Mouse (Mus musculus) hindbrain, embryonic 12.5 days (tissue): Measurements from ENCODE around the gene Mrpl49. TPM values are rescaled to one million over a fixed set of nuclear protein-coding genes. Genes with fewer than 3 reads are reported as not detected.

Source experiments
- ATAC-seq: fragments of 200-750 bp; cut with Nextera tagmentation; 2 replicates; pipeline ENCODE4 v1.8.0; 2017; ENCODE audit warnings: moderate TSS enrichment; ENCODE audit not compliant: low FRiP score
- H3K27ac ChIP-seq: fragments of 300-500 bp; sonication (generic); 2 replicates; pipeline ENCODE4 v1.5.1; 2016; ENCODE audit warnings: mild to moderate bottlenecking
- H3K27me3 ChIP-seq: fragments of 300-500 bp; sonication (generic); 2 replicates; pipeline ENCODE4 v1.6.1; 2016; ENCODE audit warnings: mild to moderate bottlenecking
- H3K36me3 ChIP-seq: fragments of 300-500 bp; sonication (generic); 2 replicates; pipeline ENCODE4 v1.6.1; 2016; ENCODE audit warnings: mild to moderate bottlenecking
- H3K4me1 ChIP-seq: fragments of 300-500 bp; sonication (generic); 2 replicates; pipeline ENCODE4 v1.6.1; 2016
- H3K4me2 ChIP-seq: fragments of 300-500 bp; sonication (generic); replicated peaks from 2 replicates; pipeline ENCODE4 v1.6.1; 2016; ENCODE audit warnings: mild to moderate bottlenecking
- H3K4me3 ChIP-seq: fragments of 300-500 bp; sonication (generic); 2 replicates; pipeline ENCODE4 v1.5.1; 2016; ENCODE audit warnings: mild to moderate bottlenecking
- H3K9ac ChIP-seq: fragments of 300-500 bp; sonication (generic); 2 replicates; pipeline ENCODE4 v1.6.1; 2016; ENCODE audit warnings: mild to moderate bottlenecking, moderate library complexity
- H3K9me3 ChIP-seq: fragments of 300-500 bp; sonication (generic); replicated peaks from 2 replicates; pipeline ENCODE4 v1.6.1; 2016; ENCODE audit warnings: mild to moderate bottlenecking
- WGBS: fragments of 180-500 bp; shearing (Covaris S2); methylation state at CpG from one replicate; pipeline ENCODE4 v1.1.7; 2016; 5-methylcytosine and 5-hydroxymethylcytosine counted together
- polyA plus RNA-seq: library from polyadenylated mRNA; unstranded; fragments of >200 nt; fragmentation: Nextera tagmentation; extraction: Ambion mirVana; gene quantifications from 2 replicates; pipeline ENCODE4 v1.2.1, GENCODE M21; 2016

The Mrpl49 gene
- polyA plus RNA-seq, 1 experiment from 2014 or later = 67.5 TPM

GRCm38 (mm10) chr19:6079983-6080480 is 22.4 kb upstream of the Mrpl49 start, which contains the start of gene Tmem262:
Gene Tmem262 (plus strand): TSS chr19:6080033.
- Histone ChIP-seq H3K36me3 (peaks cover 29% of the 10 kb centered on the region), H3K4me3 (no peak within 1 kb of the TSS), H3K4me1 (peaks cover 33% of the 10 kb centered on the region), H3K9me3 (no peaks in the 10 kb centered on the region), H3K27ac (no peak within 1 kb of the TSS), H3K9ac (no peak within 1 kb of the TSS; the same call in 1 of the 2 replicates), H3K27me3 (no peaks in the 10 kb centered on the region), H3K4me2 (no peak within 1 kb of the TSS)
- 93% methylated on average over 12 of the region's 12 CpGs for WGBS
- ATAC-seq = no peak

GRCm38 (mm10) chr19:6076564-6077393 is 19.2 kb upstream of the Mrpl49 start, which contains the start of gene Vps51:
Gene Vps51 (minus strand): TSS chr19:6077231.
- Histone ChIP-seq H3K4me3 (peak within 1 kb of the TSS; percentile 72), H3K9me3 (no peaks in the 10 kb centered on the region), H3K27ac (peak within 1 kb of the TSS; percentile 88), H3K36me3 (peaks cover 36% of the 10 kb centered on the region), H3K4me1 (peaks cover 22% of the 10 kb centered on the region), H3K9ac (peak within 1 kb of the TSS; percentile 74), H3K27me3 (no peaks in the 10 kb centered on the region), H3K4me2 (peak within 1 kb of the TSS; percentile 87)
- 1% methylated on average over 33 of the region's 33 CpGs for WGBS
- peak; percentile 87 for ATAC-seq

GRCm38 (mm10) chr19:6073889-6074288 is 16.3 kb upstream of the Mrpl49 start:
- H3K4me2 ChIP-seq = no peak overlapping the region
- no peaks in the 10 kb centered on the region for H3K27me3 ChIP-seq
- no peak overlapping the region for H3K27ac ChIP-seq
- ATAC-seq = no peak
- peaks cover 36% of the 10 kb centered on the region for H3K36me3 ChIP-seq
- peaks cover 22% of the 10 kb centered on the region for H3K4me1 ChIP-seq
- H3K9me3 ChIP-seq = no peaks in the 10 kb centered on the region
- 95% methylated on average over 5 of the region's 5 CpGs for WGBS
- no peak overlapping the region for H3K9ac ChIP-seq
- H3K4me3 ChIP-seq = no peak overlapping the region

- 95% methylated on average over 19 of the region's 19 CpGs for WGBS
- peaks cover 35% of the 10 kb centered on the region for H3K4me1 ChIP-seq
These were observed 13.7 kb upstream of the Mrpl49 start for GRCm38 (mm10) chr19:6071261-6071660.

GRCm38 (mm10) chr19:6070571-6071250 is 13.1 kb upstream of the Mrpl49 start:
- H3K9ac ChIP-seq = no peak overlapping the region
- H3K4me1 ChIP-seq = peaks cover 35% of the 10 kb centered on the region
- no peak overlapping the region for H3K27ac ChIP-seq
- ATAC-seq = no peak
- H3K4me3 ChIP-seq = no peak overlapping the region
- H3K36me3 ChIP-seq = peaks cover 38% of the 10 kb centered on the region
- H3K27me3 ChIP-seq = no peaks in the 10 kb centered on the region
- no peak overlapping the region for H3K4me2 ChIP-seq
- H3K9me3 ChIP-seq = no peaks in the 10 kb centered on the region
- 88% methylated on average over 31 of the region's 31 CpGs for WGBS

More at GRCm38 (mm10) chr19:6071261-6071660, 13.7 kb upstream of the Mrpl49 start:
- Histone ChIP-seq H3K9me3 (no peaks in the 10 kb centered on the region), H3K27me3 (no peaks in the 10 kb centered on the region), H3K4me3 (no peak overlapping the region), H3K9ac (no peak overlapping the region), H3K27ac (no peak overlapping the region), H3K4me2 (no peak overlapping the region), H3K36me3 (peaks cover 38% of the 10 kb centered on the region)
- ATAC-seq = no peak

GRCm38 (mm10) chr19:6069851-6070250 is 12.3 kb upstream of the Mrpl49 start:
- H3K36me3 ChIP-seq = peaks cover 38% of the 10 kb centered on the region
- WGBS = 94% methylated on average over 10 of the region's 10 CpGs

GRCm38 (mm10) chr19:6068951-6069350 is 11.4 kb upstream of the Mrpl49 start:
- Histone ChIP-seq H3K4me2 (no peak overlapping the region), H3K27me3 (no peaks in the 10 kb centered on the region), H3K9me3 (no peaks in the 10 kb centered on the region), H3K4me3 (no peak overlapping the region), H3K36me3 (peaks cover 31% of the 10 kb centered on the region), H3K27ac (no peak overlapping the region), H3K9ac (no peak overlapping the region), H3K4me1 (peaks cover 28% of the 10 kb centered on the region)
- 85% methylated on average over 4 of the region's 4 CpGs for WGBS
- ATAC-seq = no peak

More at GRCm38 (mm10) chr19:6069851-6070250, 12.3 kb upstream of the Mrpl49 start:
- Histone ChIP-seq H3K9me3 (no peaks in the 10 kb centered on the region), H3K4me1 (peaks cover 28% of the 10 kb centered on the region), H3K4me2 (no peak overlapping the region), H3K9ac (no peak overlapping the region), H3K4me3 (no peak overlapping the region), H3K27ac (no peak overlapping the region), H3K27me3 (no peaks in the 10 kb centered on the region)
- ATAC-seq = no peak

- peak within 1 kb of the TSS; percentile 78 for H3K9ac ChIP-seq
- peak; percentile 91 for ATAC-seq
- 7% methylated on average over 33 of the region's 33 CpGs for WGBS
These were observed 10.3 kb upstream of the Mrpl49 start, which contains the start of gene Tm7sf2 for GRCm38 (mm10) chr19:6067724-6068415. Gene Tm7sf2 (minus strand): TSS chr19:6068373.

GRCm38 (mm10) chr19:6067011-6067723 is 9.6 kb upstream of the Mrpl49 start:
- no peaks in the 10 kb centered on the region for H3K9me3 ChIP-seq
- H3K4me3 ChIP-seq = peak overlapping the region; percentile 51
- no peaks in the 10 kb centered on the region for H3K27me3 ChIP-seq
- WGBS = 1% methylated on average over 30 of the region's 30 CpGs
- H3K4me2 ChIP-seq = peak overlapping the region; percentile 96
- H3K4me1 ChIP-seq = peaks cover 43% of the 10 kb centered on the region
- peak overlapping the region; percentile 78 for H3K9ac ChIP-seq
- peak overlapping the region; percentile 93 for H3K27ac ChIP-seq
- peaks cover 28% of the 10 kb centered on the region for H3K36me3 ChIP-seq
- ATAC-seq = peak; percentile 78

More at GRCm38 (mm10) chr19:6067724-6068415, 10.3 kb upstream of the Mrpl49 start, which contains the start of gene Tm7sf2:
- Histone ChIP-seq H3K4me2 (peak within 1 kb of the TSS; percentile 96), H3K36me3 (peaks cover 31% of the 10 kb centered on the region), H3K4me1 (peaks cover 36% of the 10 kb centered on the region), H3K4me3 (peak within 1 kb of the TSS; percentile 51), H3K27me3 (no peaks in the 10 kb centered on the region), H3K27ac (peak within 1 kb of the TSS; percentile 93), H3K9me3 (no peaks in the 10 kb centered on the region)

GRCm38 (mm10) chr19:6066571-6066970 is 9.0 kb upstream of the Mrpl49 start:
- Histone ChIP-seq H3K9me3 (no peaks in the 10 kb centered on the region), H3K27me3 (no peaks in the 10 kb centered on the region), H3K27ac (peak overlapping the region; percentile 93), H3K4me2 (peak overlapping the region; percentile 96), H3K36me3 (peaks cover 28% of the 10 kb centered on the region), H3K4me3 (peak overlapping the region; percentile 51), H3K4me1 (peaks cover 48% of the 10 kb centered on the region), H3K9ac (peak overlapping the region; percentile 78)
- WGBS = 36% methylated on average over 5 of the region's 5 CpGs
- no peak for ATAC-seq

GRCm38 (mm10) chr19:6063081-6063480 is 5.5 kb upstream of the Mrpl49 start:
- Histone ChIP-seq H3K27me3 (no peaks in the 10 kb centered on the region), H3K27ac (no peak overlapping the region), H3K4me2 (peak overlapping the region; percentile 94; the same call in 1 of the 2 replicates), H3K9ac (peak overlapping the region; percentile 91; the same call in 1 of the 2 replicates), H3K36me3 (peaks cover 15% of the 10 kb centered on the region), H3K9me3 (no peaks in the 10 kb centered on the region), H3K4me3 (no peak overlapping the region), H3K4me1 (peaks cover 55% of the 10 kb centered on the region)
- ATAC-seq = no peak
- WGBS = 95% methylated on average over 6 of the region's 6 CpGs
